Mouse (Mus musculus) erythroid progenitor cell, adult 5-6 weeks (primary cell): ENCODE measurements around the gene Rdh5. TPM values are rescaled to one million over a fixed set of nuclear protein-coding genes. Genes with fewer than 3 reads are reported as not detected.

Source experiments
- ATAC-seq: replicated peaks from 2 replicates; pipeline ENCODE4 v1.8.0; 2016; ENCODE audit warnings: moderate number of reproducible peaks, mild to moderate bottlenecking, moderate TSS enrichment, inconsistent platforms; ENCODE audit not compliant: poor library complexity, low FRiP score, severe bottlenecking
- total RNA-seq, 2 experiments: library from RNA; stranded (forward) in 1 of 2; stranded (reverse) in 1 of 2; fragments of 150-400 nt in 1 of 2; fragments of 186-747, 209-891 nt in 1 of 2; gene quantifications; 2 replicates each; pipeline versions ENCODE4 v1.2.3 to v1.2.4; 2015 to 2017; ENCODE audit warnings: low replicate concordance in 2 of 2

The Rdh5 gene
- total RNA-seq, 2 experiments from 2014 or later, result 11.7 to 20.1 TPM

DNA sequence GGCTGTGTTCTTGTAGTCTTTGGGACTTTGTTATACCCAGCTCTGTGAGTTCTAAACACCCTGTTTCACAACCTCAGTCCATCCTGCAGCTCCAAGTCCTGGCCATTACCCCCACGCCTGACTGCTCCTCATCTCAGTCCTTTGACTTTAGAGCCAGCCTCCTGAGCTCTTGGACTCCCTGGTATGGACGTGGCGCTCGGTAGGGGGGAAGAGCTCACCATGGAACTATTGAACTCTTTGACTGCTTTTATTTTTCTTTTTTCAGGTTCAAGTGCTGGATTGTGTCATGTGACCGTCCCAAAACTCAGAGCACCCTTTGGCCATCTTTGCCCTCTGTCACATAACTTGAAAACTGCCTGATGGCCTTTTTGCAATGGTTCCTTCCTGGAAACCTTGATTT is 40.6 kb downstream of the Rdh5 start:
- no peak for ATAC-seq

DNA sequence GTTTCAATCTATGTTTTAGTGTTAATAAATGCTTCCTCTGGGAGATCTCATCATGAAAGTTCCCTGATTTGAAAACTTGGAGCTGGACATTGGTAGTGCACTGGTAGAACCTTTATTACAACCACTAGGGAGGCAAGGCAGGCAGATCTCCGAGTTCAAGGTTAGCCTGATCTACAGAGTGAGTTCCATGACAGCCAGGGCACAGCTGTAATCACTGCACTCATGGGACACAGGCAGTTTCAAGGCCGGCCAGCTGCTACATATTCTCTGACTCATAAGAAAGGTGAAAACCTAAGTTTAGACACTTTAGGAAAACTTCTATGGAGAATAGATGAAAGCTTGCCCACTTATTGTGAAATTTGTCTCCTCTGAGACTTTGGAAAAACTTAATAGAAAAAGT is 43.9 kb downstream of the Rdh5 start:
- ATAC-seq, result no peak

GRCm38 (mm10) chr10:128878291-128878690 is 44.4 kb downstream of the Rdh5 start:
- ATAC-seq, result no peak

DNA sequence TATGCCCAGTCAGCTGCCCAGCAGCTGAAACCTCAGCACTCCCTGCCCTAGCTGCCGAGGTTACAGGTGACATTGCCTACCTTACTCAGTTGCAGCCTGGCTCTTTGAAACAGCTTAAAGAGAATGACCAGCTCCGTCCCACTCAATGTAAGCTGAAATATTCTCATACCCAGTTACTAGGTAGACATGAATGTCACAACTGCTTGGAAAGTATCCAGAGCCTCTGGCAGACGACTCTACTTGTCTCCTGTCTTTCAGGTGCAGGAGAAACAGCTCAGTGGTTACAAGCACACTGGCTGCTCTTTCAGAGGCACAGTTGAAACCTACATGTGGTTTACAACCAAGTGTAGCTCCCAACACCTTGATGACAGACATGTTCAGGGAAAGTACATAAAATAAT is 52.3 kb downstream of the Rdh5 start:
- no peak for ATAC-seq

DNA sequence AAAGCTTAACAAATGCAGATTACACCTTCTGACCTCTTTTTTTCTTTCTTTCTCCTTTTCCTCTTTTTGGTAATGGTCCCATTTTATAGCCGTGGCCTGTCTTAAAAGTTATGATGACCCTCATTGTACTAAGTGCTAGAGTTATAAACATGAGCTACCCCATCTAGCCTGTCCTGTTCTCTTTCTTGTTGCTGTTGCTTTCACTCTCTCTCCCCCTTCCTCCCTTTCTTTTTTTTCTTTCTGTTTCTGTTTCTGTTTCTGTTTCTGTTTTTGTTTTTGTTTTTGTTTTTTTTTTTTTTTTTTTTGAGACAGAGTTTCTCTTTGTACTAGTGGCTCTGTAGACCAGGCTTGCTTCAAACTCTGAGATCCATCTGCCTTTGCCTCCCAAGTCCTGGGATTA is 56.2 kb downstream of the Rdh5 start:
- ATAC-seq, result no peak

- no peak for ATAC-seq
Observed at GRCm38 (mm10) chr10:128866042-128866441, 56.6 kb downstream of the Rdh5 start.

Other genes with a start within 250 kb of the Rdh5 start
- gene Suox, start 248.8 kb downstream of the Rdh5 start, total RNA-seq (2015; ENCODE audit: low replicate concordance), result 21.4 and 35.7 TPM in 2 replicates
- gene Suox, start 248.8 kb downstream of the Rdh5 start, total RNA-seq (2017; ENCODE audit: low replicate concordance), result 27.7 and 43.4 TPM in 2 replicates
- 30.6 and 54.1 TPM in 2 replicates for gene Rab5b, start 226.6 kb downstream of the Rdh5 start, total RNA-seq (2015; ENCODE audit: low replicate concordance)
- gene Rab5b, start 226.6 kb downstream of the Rdh5 start, total RNA-seq (2017; ENCODE audit: low replicate concordance), result 37.7 and 46.8 TPM in 2 replicates
- not detected in 2 replicates for gene Pmel, start 218.7 kb downstream of the Rdh5 start, total RNA-seq (2015; ENCODE audit: low replicate concordance)
- gene Pmel, start 218.7 kb downstream of the Rdh5 start, total RNA-seq (2017; ENCODE audit: low replicate concordance), result 0.39 TPM in 1 of 2 replicates, not detected in the other
- 111 and 124 TPM in 2 replicates for gene Cdk2, start 217.9 kb downstream of the Rdh5 start, total RNA-seq (2015; ENCODE audit: low replicate concordance)
- gene Cdk2, start 217.9 kb downstream of the Rdh5 start, total RNA-seq (2017; ENCODE audit: low replicate concordance), result 62.0 and 73.5 TPM in 2 replicates
- 9.6 and 16.2 TPM in 2 replicates for gene Dgka, start 178.0 kb downstream of the Rdh5 start, total RNA-seq (2015; ENCODE audit: low replicate concordance)
- gene Dgka, start 178.0 kb downstream of the Rdh5 start, total RNA-seq (2017; ENCODE audit: low replicate concordance), result 2.5 and 9.6 TPM in 2 replicates
- gene Pym1, start 175.0 kb downstream of the Rdh5 start, total RNA-seq (2015; ENCODE audit: low replicate concordance), result 13.8 and 19.5 TPM in 2 replicates
- 15.5 and 19.7 TPM in 2 replicates for gene Pym1, start 175.0 kb downstream of the Rdh5 start, total RNA-seq (2017; ENCODE audit: low replicate concordance)
- gene Mmp19, start 132.0 kb downstream of the Rdh5 start, total RNA-seq (2015; ENCODE audit: low replicate concordance), result 1.3 and 1.4 TPM in 2 replicates
- 0.90 and 1.9 TPM in 2 replicates for gene Mmp19, start 132.0 kb downstream of the Rdh5 start, total RNA-seq (2017; ENCODE audit: low replicate concordance)
- gene Dnajc14, start 118.8 kb downstream of the Rdh5 start, total RNA-seq (2015; ENCODE audit: low replicate concordance), result 15.1 and 15.5 TPM in 2 replicates
- gene Dnajc14, start 118.8 kb downstream of the Rdh5 start, total RNA-seq (2017; ENCODE audit: low replicate concordance), result 23.5 and 24.6 TPM in 2 replicates
- 6.5 TPM in 1 of 2 replicates, not detected in the other for gene Tmem198b, start 118.5 kb downstream of the Rdh5 start, total RNA-seq (2015; ENCODE audit: low replicate concordance)
- gene Tmem198b, start 118.5 kb downstream of the Rdh5 start, total RNA-seq (2017; ENCODE audit: low replicate concordance), result 0.26 and 2.0 TPM in 2 replicates
- gene Sarnp, start 105.6 kb downstream of the Rdh5 start, total RNA-seq (2015; ENCODE audit: low replicate concordance), result 151 and 206 TPM in 2 replicates
- gene Sarnp, start 105.6 kb downstream of the Rdh5 start, total RNA-seq (2017; ENCODE audit: low replicate concordance), result 162 and 172 TPM in 2 replicates
- 32.7 and 45.4 TPM in 2 replicates for gene Ormdl2, start 101.2 kb downstream of the Rdh5 start, total RNA-seq (2015; ENCODE audit: low replicate concordance)
- gene Ormdl2, start 101.2 kb downstream of the Rdh5 start, total RNA-seq (2017; ENCODE audit: low replicate concordance), result 23.9 and 91.4 TPM in 2 replicates
- 0.36 TPM in 1 of 2 replicates, not detected in the other for gene Gdf11, start 31.2 kb downstream of the Rdh5 start, total RNA-seq (2015; ENCODE audit: low replicate concordance)
- gene Gdf11, start 31.2 kb downstream of the Rdh5 start, total RNA-seq (2017; ENCODE audit: low replicate concordance), result not detected in 2 replicates
- 57.4 and 85.1 TPM in 2 replicates for gene Cd63, start 21.9 kb downstream of the Rdh5 start, total RNA-seq (2015; ENCODE audit: low replicate concordance)
- gene Cd63, start 21.9 kb downstream of the Rdh5 start, total RNA-seq (2017; ENCODE audit: low replicate concordance), result 17.7 and 28.4 TPM in 2 replicates
- gene Bloc1s1, start 1.1 kb upstream of the Rdh5 start, total RNA-seq (2015; ENCODE audit: low replicate concordance), result 49.0 and 51.2 TPM in 2 replicates
- 15.5 and 37.2 TPM in 2 replicates for gene Bloc1s1, start 1.1 kb upstream of the Rdh5 start, total RNA-seq (2017; ENCODE audit: low replicate concordance)
- gene Itga7, start 10.9 kb upstream of the Rdh5 start, total RNA-seq (2015; ENCODE audit: low replicate concordance), result not detected in 2 replicates
- not detected in 2 replicates for gene Itga7, start 10.9 kb upstream of the Rdh5 start, total RNA-seq (2017; ENCODE audit: low replicate concordance)
- gene Mettl7b, start 38.1 kb upstream of the Rdh5 start, total RNA-seq (2015; ENCODE audit: low replicate concordance), result not detected in 2 replicates
- gene Mettl7b, start 38.1 kb upstream of the Rdh5 start, total RNA-seq (2017; ENCODE audit: low replicate concordance), result not detected in 2 replicates
- gene Olfr9, start 66.5 kb upstream of the Rdh5 start, total RNA-seq (2015; ENCODE audit: low replicate concordance), result not detected in 2 replicates
- gene Olfr9, start 66.5 kb upstream of the Rdh5 start, total RNA-seq (2017; ENCODE audit: low replicate concordance), result not detected in 2 replicates
- not detected in 2 replicates for gene Olfr763, start 87.9 kb upstream of the Rdh5 start, total RNA-seq (2015; ENCODE audit: low replicate concordance)
- gene Olfr763, start 87.9 kb upstream of the Rdh5 start, total RNA-seq (2017; ENCODE audit: low replicate concordance), result not detected in 2 replicates
- gene Olfr764-ps1, start 117.0 kb upstream of the Rdh5 start, total RNA-seq (2015; ENCODE audit: low replicate concordance), result not detected in 2 replicates
- gene Olfr764-ps1, start 117.0 kb upstream of the Rdh5 start, total RNA-seq (2017; ENCODE audit: low replicate concordance), result not detected in 2 replicates
- gene Olfr765, start 127.1 kb upstream of the Rdh5 start, total RNA-seq (2015; ENCODE audit: low replicate concordance), result not detected in 2 replicates
- not detected in 2 replicates for gene Olfr765, start 127.1 kb upstream of the Rdh5 start, total RNA-seq (2017; ENCODE audit: low replicate concordance)
- not detected in 2 replicates for gene Olfr766-ps1, start 146.1 kb upstream of the Rdh5 start, total RNA-seq (2015; ENCODE audit: low replicate concordance)
- not detected in 2 replicates for gene Olfr766-ps1, start 146.1 kb upstream of the Rdh5 start, total RNA-seq (2017; ENCODE audit: low replicate concordance)
- not detected in 2 replicates for gene Olfr767, start 160.0 kb upstream of the Rdh5 start, total RNA-seq (2015; ENCODE audit: low replicate concordance)
- not detected in 2 replicates for gene Olfr767, start 160.0 kb upstream of the Rdh5 start, total RNA-seq (2017; ENCODE audit: low replicate concordance)
- not detected in 2 replicates for gene Olfr768, start 176.5 kb upstream of the Rdh5 start, total RNA-seq (2015; ENCODE audit: low replicate concordance)
- not detected in 2 replicates for gene Olfr768, start 176.5 kb upstream of the Rdh5 start, total RNA-seq (2017; ENCODE audit: low replicate concordance)
- gene Olfr769, start 195.0 kb upstream of the Rdh5 start, total RNA-seq (2015; ENCODE audit: low replicate concordance), result not detected in 2 replicates
- gene Olfr769, start 195.0 kb upstream of the Rdh5 start, total RNA-seq (2017; ENCODE audit: low replicate concordance), result not detected in 2 replicates
- gene Olfr770, start 216.1 kb upstream of the Rdh5 start, total RNA-seq (2015; ENCODE audit: low replicate concordance), result not detected in 2 replicates
- gene Olfr770, start 216.1 kb upstream of the Rdh5 start, total RNA-seq (2017; ENCODE audit: low replicate concordance), result not detected in 2 replicates
- not detected in 2 replicates for gene Olfr771, start 241.9 kb upstream of the Rdh5 start, total RNA-seq (2015; ENCODE audit: low replicate concordance)
- not detected in 2 replicates for gene Olfr771, start 241.9 kb upstream of the Rdh5 start, total RNA-seq (2017; ENCODE audit: low replicate concordance)